Mouse (Mus musculus) duodenum, adult 2 months (tissue): ENCODE measurements around the gene Gm3435. TPM values are rescaled to one million over a fixed set of nuclear protein-coding genes. Genes with fewer than 3 reads are reported as not detected.

Experiments used
- polyA plus RNA-seq: library from polyadenylated mRNA; depleted of rRNA; stranded (reverse); fragments of >200 nt; gene quantifications from 2 replicates; pipeline ENCODE4 v1.2.3, GENCODE M21; 2012; ENCODE audit warnings: low replicate concordance; rRNA removed

Gm3435 gene
- polyA plus RNA-seq, result 0.13 TPM in 1 of 2 replicates, not detected in the other

DNA sequence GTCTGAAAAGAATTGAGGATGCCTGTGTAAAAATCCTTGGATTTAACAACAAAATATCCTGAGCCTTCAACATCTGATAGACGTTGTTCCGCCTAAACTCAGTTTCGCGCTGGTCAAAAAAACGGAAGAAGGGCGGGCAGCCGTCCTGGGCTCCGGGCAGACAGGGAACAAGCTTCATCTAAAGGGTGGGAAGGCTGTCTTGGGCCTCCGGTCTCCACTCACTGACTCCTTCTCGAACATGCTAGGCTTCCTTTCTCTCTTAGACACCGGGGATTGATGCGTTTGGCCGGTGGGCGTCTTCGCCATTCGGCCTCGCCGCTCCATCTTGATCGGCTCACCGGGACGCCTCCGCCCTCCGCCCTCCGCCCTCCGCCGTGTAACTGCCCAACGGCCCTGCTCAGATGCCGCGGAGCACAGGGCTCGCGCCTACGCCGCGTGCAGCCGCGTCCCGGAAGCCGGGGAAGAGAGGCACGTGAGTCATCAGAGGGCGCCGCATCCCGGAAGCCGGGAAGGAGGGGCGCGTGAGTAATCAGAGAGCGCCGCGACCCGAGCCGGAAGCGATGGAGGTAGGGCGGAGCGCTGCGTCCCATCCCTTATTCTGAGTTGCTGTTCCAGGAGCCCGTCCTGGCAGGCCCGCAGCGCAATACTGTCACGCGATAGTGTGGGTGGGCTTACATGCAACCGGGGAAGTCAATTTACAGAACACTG lies at the start of gene Gm3435:
Gene Gm3435, plus strand, starts transcription at position 471 of the 708 bp plus-strand sequence.

GRCm38 (mm10) chr17:14960951-14961556 lies 48.9 kb upstream of the Gm3435 start, which contains the start of gene Phf10:
Phf10 (minus strand) TSS chr17:14961273.

GRCm38 (mm10) chr17:14978362-14979038 lies 31.5 kb upstream of the Gm3435 start, which contains the start of the genes 9030025P20Rik and Gm3417:
9030025P20Rik (plus strand) TSS chr17:14978468.
Gm3417 (minus strand) TSS chr17:14978790.

DNA sequence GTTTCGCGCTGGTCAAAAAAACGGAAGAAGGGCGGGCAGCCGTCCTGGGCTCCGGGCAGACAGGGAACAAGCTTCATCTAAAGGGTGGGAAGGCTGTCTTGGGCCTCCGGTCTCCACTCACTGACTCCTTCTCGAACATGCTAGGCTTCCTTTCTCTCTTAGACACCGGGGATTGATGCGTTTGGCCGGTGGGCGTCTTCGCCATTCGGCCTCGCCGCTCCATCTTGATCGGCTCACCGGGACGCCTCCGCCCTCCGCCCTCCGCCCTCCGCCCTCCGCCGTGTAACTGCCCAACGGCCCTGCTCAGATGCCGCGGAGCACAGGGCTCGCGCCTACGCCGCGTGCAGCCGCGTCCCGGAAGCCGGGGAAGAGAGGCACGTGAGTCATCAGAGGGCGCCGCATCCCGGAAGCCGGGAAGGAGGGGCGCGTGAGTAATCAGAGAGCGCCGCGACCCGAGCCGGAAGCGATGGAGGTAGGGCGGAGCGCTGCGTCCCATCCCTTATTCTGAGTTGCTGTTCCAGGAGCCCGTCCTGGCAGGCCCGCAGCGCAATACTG lies 31.3 kb downstream of the Gm3435 start, which contains the start of the genes Ermard, Tcte3 and Gm3448:
Gene Ermard, plus strand, starts transcription at position 34 of the 555 bp plus-strand sequence.
Gene Tcte3, minus strand, starts transcription at position 314 of the 555 bp plus-strand sequence.
Gene Gm3448, minus strand, starts transcription at position 363 of the 555 bp plus-strand sequence.

Other genes with a start within 250 kb of the Gm3435 start
- gene Wdr27, start 67.0 kb upstream of the Gm3435 start, polyA plus RNA-seq, result 1.9 and 3.6 TPM in 2 replicates
- 6.9 and 9.9 TPM in 2 replicates for gene 1600012H06Rik, start 67.0 kb upstream of the Gm3435 start, polyA plus RNA-seq
- 3.3 and 3.8 TPM in 2 replicates for gene Phf10, start 48.9 kb upstream of the Gm3435 start, polyA plus RNA-seq
- gene 9030025P20Rik, start 31.7 kb upstream of the Gm3435 start, polyA plus RNA-seq, result 2.7 and 3.2 TPM in 2 replicates
- 0.28 TPM in 1 of 2 replicates, not detected in the other for gene Gm3417, start 31.4 kb upstream of the Gm3435 start, polyA plus RNA-seq
- 10.6 and 19.9 TPM in 2 replicates for gene Ermard, start 31.0 kb downstream of the Gm3435 start, polyA plus RNA-seq
- gene Tcte3, start 31.3 kb downstream of the Gm3435 start, polyA plus RNA-seq, result not detected in 2 replicates
- 0.12 and 0.28 TPM in 2 replicates for gene Gm3448, start 31.4 kb downstream of the Gm3435 start, polyA plus RNA-seq